Mouse (Mus musculus): ENCODE results near the gene Ccdc51. TPM values are rescaled to one million over a fixed set of nuclear protein-coding genes. Genes with fewer than 3 reads are reported as not detected.
A peak's percentile ranks its signal among the peaks of the same experiment; 100 is the strongest.

Ccdc51 gene
- polyA plus RNA-seq, 1 experiment from 2014 or later: 13.9 TPM

- ATAC-seq (ENCODE audit: insufficient number of reproducible peaks, insufficient read depth, low FRiP score, low TSS enrichment): no peak
- no peaks in the 10 kb centered on the region for H3K27me3 ChIP-seq
- H3K36me3 ChIP-seq: peaks cover 58% of the 10 kb centered on the region
- no peak overlapping the region for H3K4me3 ChIP-seq
- no peaks in the 10 kb centered on the region for H3K9me3 ChIP-seq
- peak overlapping the region; percentile 51; the same call in 1 of the 2 replicates for H3K9ac ChIP-seq
- peak overlapping the region; percentile 85 for H3K27ac ChIP-seq
- H3K4me1 ChIP-seq: peaks cover 22% of the 10 kb centered on the region
- peak overlapping the region; percentile 49; the same call in 1 of the 2 replicates for H3K4me2 ChIP-seq (replicated peaks)
- WGBS: 88% methylated on average over 19 of the region's 19 CpGs
Measured at GRCm38 (mm10) chr9:109058006-109058765, 24.1 kb upstream of the Ccdc51 start.

DNA sequence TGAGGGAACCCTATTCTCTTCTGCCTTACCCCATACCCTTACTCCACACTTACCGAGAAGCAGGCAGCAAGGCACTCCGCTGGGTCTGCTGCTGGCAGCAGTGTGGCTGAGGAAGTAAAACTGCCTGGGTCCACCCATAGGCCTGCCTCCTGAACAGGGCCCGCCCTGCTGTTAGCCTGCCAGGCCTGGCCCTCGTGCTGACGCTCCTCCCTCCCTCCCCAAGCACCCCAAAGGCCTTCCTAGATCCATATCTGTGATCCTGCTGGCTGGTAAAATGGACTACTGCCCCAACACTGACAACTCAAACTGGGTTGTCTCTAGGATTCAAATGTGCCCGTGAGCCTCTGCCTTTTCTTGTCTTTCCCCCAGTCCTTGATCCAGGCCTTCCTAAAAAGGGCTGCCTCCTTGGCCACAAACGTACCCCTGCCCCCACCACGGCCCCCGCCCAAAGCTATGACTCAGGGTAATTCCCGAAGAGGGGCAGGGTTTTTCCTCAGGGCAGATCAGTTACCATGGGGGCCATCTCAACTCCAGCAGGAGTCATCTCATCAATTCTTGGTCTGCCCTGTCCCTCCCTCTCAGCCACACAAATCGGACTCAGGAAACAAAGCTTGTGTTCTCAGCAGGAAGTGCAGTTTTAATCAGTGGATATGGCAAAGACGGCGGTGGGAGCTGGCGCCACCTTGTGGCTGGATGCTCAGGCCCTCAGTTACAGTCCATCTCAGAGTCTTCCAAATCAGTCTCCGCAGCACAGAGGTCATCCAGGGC lies 23.0 kb upstream of the Ccdc51 start, which contains the start of gene Trex1:
Gene Trex1 (minus strand): TSS at position 599 of the 768 bp plus-strand sequence.
- peaks cover 66% of the 10 kb centered on the region for H3K36me3 ChIP-seq
- H3K27me3 ChIP-seq: no peaks in the 10 kb centered on the region
- H3K4me2 ChIP-seq (replicated peaks): peak within 1 kb of the TSS; percentile 49
- peaks cover 21% of the 10 kb centered on the region for H3K4me1 ChIP-seq
- no peaks in the 10 kb centered on the region for H3K9me3 ChIP-seq
- 18% methylated on average over 15 of the region's 15 CpGs for WGBS
- H3K9ac ChIP-seq: peak within 1 kb of the TSS; percentile 51
- ATAC-seq (ENCODE audit: insufficient number of reproducible peaks, insufficient read depth, low FRiP score, low TSS enrichment): peak; percentile 78
- peak within 1 kb of the TSS; percentile 85 for H3K27ac ChIP-seq
- H3K4me3 ChIP-seq: peak within 1 kb of the TSS; percentile 33

DNA sequence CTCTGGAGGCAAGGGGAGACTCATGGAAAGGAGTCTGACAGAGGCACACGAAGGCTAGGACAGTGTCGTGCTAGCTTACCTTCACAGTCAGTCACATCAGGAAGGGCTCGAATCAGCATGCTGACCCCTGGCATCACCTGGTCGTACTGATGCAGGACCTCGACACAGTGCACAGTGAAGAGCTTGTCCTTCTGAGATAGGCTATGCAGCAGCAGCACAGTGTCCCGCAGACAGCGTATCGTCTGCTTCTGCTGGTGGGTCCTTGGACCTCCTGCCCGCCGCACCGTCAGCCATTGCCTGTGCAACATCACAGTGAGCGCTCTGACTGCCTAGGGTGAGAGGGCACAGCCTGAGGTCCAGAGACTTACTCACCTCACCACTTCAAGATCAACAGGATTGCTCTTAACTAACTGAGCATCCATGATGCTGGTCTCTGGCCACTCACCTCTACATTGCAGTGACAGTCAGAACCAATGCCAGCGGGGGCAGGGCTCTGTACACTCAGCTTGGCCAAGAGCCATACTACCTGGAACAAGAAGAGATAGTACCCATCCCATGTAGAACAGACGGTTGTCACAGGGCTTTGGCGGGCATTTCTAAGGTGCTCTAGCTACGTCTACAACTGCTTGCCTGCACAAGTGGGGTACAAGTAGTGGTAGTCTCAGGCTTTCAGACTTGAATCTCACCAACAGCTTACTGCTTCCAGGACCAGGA lies 22.0 kb upstream of the Ccdc51 start:
- Histone ChIP-seq H3K27me3 (no peaks in the 10 kb centered on the region), H3K9me3 (no peaks in the 10 kb centered on the region), H3K36me3 (peaks cover 76% of the 10 kb centered on the region), H3K9ac (no peak overlapping the region), H3K4me1 (peaks cover 12% of the 10 kb centered on the region), H3K4me2 (replicated peaks) (no peak overlapping the region), H3K4me3 (no peak overlapping the region), H3K27ac (no peak overlapping the region)
- WGBS: 88% methylated on average over 16 of the region's 16 CpGs
- ATAC-seq (ENCODE audit: insufficient number of reproducible peaks, insufficient read depth, low FRiP score, low TSS enrichment): no peak

GRCm38 (mm10) chr9:109060898-109061295 lies 21.4 kb upstream of the Ccdc51 start:
- no peak overlapping the region for H3K4me2 ChIP-seq (replicated peaks)
- H3K4me3 ChIP-seq: no peak overlapping the region
- peaks cover 81% of the 10 kb centered on the region for H3K36me3 ChIP-seq
- peaks cover 10% of the 10 kb centered on the region for H3K4me1 ChIP-seq
- ATAC-seq (ENCODE audit: insufficient number of reproducible peaks, insufficient read depth, low FRiP score, low TSS enrichment): no peak
- no peak overlapping the region for H3K9ac ChIP-seq
- H3K27ac ChIP-seq: no peak overlapping the region
- H3K9me3 ChIP-seq: no peaks in the 10 kb centered on the region
- 94% methylated on average over 5 of the region's 5 CpGs for WGBS
- no peaks in the 10 kb centered on the region for H3K27me3 ChIP-seq

GRCm38 (mm10) chr9:109068095-109068735 lies 14.1 kb upstream of the Ccdc51 start:
- Histone ChIP-seq H3K27me3 (no peaks in the 10 kb centered on the region), H3K4me3 (no peak overlapping the region), H3K36me3 (peaks cover 77% of the 10 kb centered on the region), H3K9ac (no peak overlapping the region), H3K9me3 (no peaks in the 10 kb centered on the region), H3K4me1 (peaks cover 7% of the 10 kb centered on the region), H3K4me2 (replicated peaks) (no peak overlapping the region), H3K27ac (no peak overlapping the region)
- WGBS: 93% methylated on average over 3 of the region's 3 CpGs
- ATAC-seq (ENCODE audit: insufficient number of reproducible peaks, insufficient read depth, low FRiP score, low TSS enrichment): no peak

- Histone ChIP-seq H3K27me3 (no peaks in the 10 kb centered on the region), H3K4me2 (replicated peaks) (peak within 1 kb of the TSS; percentile 91), H3K9ac (peak within 1 kb of the TSS; percentile 88), H3K9me3 (no peaks in the 10 kb centered on the region), H3K27ac (peak within 1 kb of the TSS; percentile 77), H3K4me1 (peaks cover 8% of the 10 kb centered on the region), H3K4me3 (peak within 1 kb of the TSS; percentile 87), H3K36me3 (peaks cover 32% of the 10 kb centered on the region)
- WGBS: under 1% methylated on average over 57 of the region's 57 CpGs
- ATAC-seq (ENCODE audit: insufficient number of reproducible peaks, insufficient read depth, low FRiP score, low TSS enrichment): peak; percentile 98
Measured at GRCm38 (mm10) chr9:109073661-109074573, 8.4 kb upstream of the Ccdc51 start, which contains the start of gene Atrip. Gene Atrip, minus strand, starts transcription at chr9:109074124.

GRCm38 (mm10) chr9:109080516-109080915 lies 1.8 kb upstream of the Ccdc51 start:
- no peak for ATAC-seq (ENCODE audit: insufficient number of reproducible peaks, insufficient read depth, low FRiP score, low TSS enrichment)
- H3K9me3 ChIP-seq: no peaks in the 10 kb centered on the region
- peak overlapping the region; percentile 70; the same call in 1 of the 2 replicates for H3K4me2 ChIP-seq (replicated peaks)
- no peaks in the 10 kb centered on the region for H3K27me3 ChIP-seq
- H3K27ac ChIP-seq: no peak overlapping the region
- H3K9ac ChIP-seq: no peak overlapping the region
- H3K36me3 ChIP-seq: peaks cover 26% of the 10 kb centered on the region
- H3K4me1 ChIP-seq: peaks cover 11% of the 10 kb centered on the region
- WGBS: 95% methylated on average over 3 of the region's 3 CpGs
- no peak overlapping the region for H3K4me3 ChIP-seq

DNA sequence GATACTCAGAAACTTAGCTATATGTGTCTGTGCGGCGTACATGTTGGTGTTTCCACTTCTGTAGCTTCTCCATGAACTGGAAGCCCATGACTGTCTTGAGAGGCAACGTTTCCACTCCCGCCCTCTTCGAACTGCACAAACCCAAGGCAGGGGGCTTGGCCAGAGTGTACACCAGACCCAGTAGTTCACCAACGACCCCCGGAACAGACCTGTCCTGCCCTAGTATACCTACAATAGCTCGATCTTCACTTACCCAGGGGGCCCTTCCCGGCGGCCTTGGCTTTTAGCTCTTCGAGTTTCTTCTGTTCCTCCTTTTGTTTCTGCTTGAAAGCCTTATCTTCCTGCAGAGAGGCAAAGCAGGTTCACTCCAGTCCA lies 557 bp upstream of the Ccdc51 start:
- Histone ChIP-seq H3K36me3 (peaks cover 26% of the 10 kb centered on the region), H3K4me2 (replicated peaks) (peak overlapping the region; percentile 70), H3K4me3 (peak overlapping the region; percentile 80), H3K27me3 (no peaks in the 10 kb centered on the region), H3K9me3 (no peaks in the 10 kb centered on the region), H3K27ac (peak overlapping the region; percentile 77), H3K4me1 (peaks cover 11% of the 10 kb centered on the region), H3K9ac (peak overlapping the region; percentile 73)
- ATAC-seq (ENCODE audit: insufficient number of reproducible peaks, insufficient read depth, low FRiP score, low TSS enrichment): no peak
- 8% methylated on average over 11 of the region's 11 CpGs for WGBS

DNA sequence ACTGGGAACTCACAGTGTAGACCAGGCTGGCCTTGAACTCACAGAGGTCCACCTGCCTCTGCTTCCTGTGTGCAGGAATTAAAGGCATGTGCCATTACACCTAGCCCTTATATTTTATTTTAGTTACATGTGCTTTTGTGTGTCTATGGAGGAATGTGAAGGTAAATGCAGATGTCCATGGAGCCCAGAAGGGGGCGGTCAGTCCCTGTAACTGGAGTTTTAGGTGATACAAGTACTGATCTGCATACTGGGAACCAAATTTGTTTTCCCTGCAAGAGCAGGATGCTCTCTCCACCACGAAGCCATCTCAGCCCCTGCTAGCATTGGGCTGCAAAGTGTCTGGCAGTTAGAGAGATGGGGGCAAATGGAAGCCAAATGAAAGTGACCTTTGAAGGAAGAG lies 2.6 kb downstream of the Ccdc51 start:
- no peak for ATAC-seq (ENCODE audit: insufficient number of reproducible peaks, insufficient read depth, low FRiP score, low TSS enrichment)

GRCm38 (mm10) chr9:109087987-109088386 lies 5.7 kb downstream of the Ccdc51 start:
- ATAC-seq (ENCODE audit: insufficient number of reproducible peaks, insufficient read depth, low FRiP score, low TSS enrichment): no peak
- Histone ChIP-seq H3K27ac (no peak overlapping the region), H3K36me3 (peaks cover 22% of the 10 kb centered on the region), H3K9ac (peak overlapping the region; percentile 31), H3K4me2 (replicated peaks) (no peak overlapping the region), H3K27me3 (no peaks in the 10 kb centered on the region), H3K4me1 (peaks cover 8% of the 10 kb centered on the region), H3K9me3 (no peaks in the 10 kb centered on the region), H3K4me3 (no peak overlapping the region)
- WGBS: 7% methylated on average over 5 of the region's 5 CpGs

More for the DNA sequence above, 2.6 kb downstream of the Ccdc51 start:
- peaks cover 15% of the 10 kb centered on the region for H3K4me1 ChIP-seq
- WGBS: 9% methylated on average over 2 of the region's 2 CpGs
- no peak overlapping the region for H3K9ac ChIP-seq
- peaks cover 13% of the 10 kb centered on the region for H3K36me3 ChIP-seq
- no peaks in the 10 kb centered on the region for H3K9me3 ChIP-seq
- no peak overlapping the region for H3K4me3 ChIP-seq
- no peak overlapping the region for H3K27ac ChIP-seq
- no peaks in the 10 kb centered on the region for H3K27me3 ChIP-seq
- no peak overlapping the region for H3K4me2 ChIP-seq (replicated peaks)
